Mouse (Mus musculus): ENCODE measurements around the gene Wsb1.

Gene Wsb1

DNA sequence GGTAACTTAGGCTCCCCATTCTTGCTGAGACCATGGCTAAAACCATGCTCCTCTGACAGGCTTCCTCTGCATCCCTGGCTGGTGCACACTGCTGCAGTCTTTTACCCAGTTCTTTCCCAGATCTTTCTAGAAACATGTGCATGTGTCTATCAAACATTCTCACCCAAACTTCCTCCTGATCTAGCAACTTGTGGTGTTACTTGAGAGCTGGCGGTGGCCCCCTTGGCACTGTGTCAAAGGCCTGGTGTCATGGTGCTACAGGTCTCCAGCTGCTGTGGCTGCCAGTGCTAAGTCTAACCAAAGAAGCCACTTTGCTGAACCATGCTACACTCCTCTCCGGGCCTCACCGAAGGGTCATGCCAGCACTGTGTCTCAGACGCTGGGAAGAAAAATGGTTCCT lies 55.9 kb downstream of the Wsb1 start:
- no peaks in the 10 kb centered on the region for H3K36me3 ChIP-seq (ENCODE audit: insufficient read depth, low read length)
- peaks cover 3% of the 10 kb centered on the region for H3K4me1 ChIP-seq (replicated peaks; ENCODE audit: low read depth, low read length)
- H3K9me3 ChIP-seq (ENCODE audit: low read length): no peaks in the 10 kb centered on the region
- peaks cover 11% of the 10 kb centered on the region for H3K27me3 ChIP-seq (ENCODE audit: insufficient read depth, low read length)
- no peak overlapping the region for H3K4me3 ChIP-seq (replicated peaks; ENCODE audit: low read length)
- no peak for TF ChIP-seq NANOG (IDR thresholded peaks at IDR 0.05; ENCODE audit: borderline replicate concordance, low read length)
- TF ChIP-seq POU5F1 (IDR thresholded peaks at IDR 0.05; ENCODE audit: borderline replicate concordance, low read length): no peak
- no peak for TF ChIP-seq CTCF (conservative IDR thresholded peaks at IDR 0.05; ENCODE audit: low read length)

DNA sequence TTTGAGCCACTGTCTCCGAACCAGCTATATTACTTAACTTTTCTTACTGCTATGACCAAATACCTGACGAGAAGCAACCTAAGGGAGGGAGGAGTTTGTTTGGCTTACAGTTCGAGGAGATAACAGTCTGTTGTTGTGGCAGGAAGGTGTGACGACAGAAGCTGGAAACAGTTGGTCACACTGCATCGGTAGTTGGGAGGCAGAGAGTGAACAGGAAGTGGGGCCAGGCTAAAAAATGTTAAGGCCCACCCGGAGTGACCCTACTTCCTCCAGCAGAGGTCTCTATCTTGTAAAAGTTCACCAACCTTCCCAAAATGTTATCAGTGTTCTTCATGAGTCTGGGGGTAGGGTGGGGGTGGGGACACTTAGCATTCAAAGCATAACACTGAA lies 56.6 kb downstream of the Wsb1 start:
- Histone ChIP-seq H3K9me3 (ENCODE audit: low read length) (no peaks in the 10 kb centered on the region), H3K36me3 (ENCODE audit: insufficient read depth, low read length) (no peaks in the 10 kb centered on the region), H3K27me3 (ENCODE audit: insufficient read depth, low read length) (peaks cover 11% of the 10 kb centered on the region), H3K4me1 (replicated peaks; ENCODE audit: low read depth, low read length) (peaks cover 3% of the 10 kb centered on the region), H3K4me3 (replicated peaks; ENCODE audit: low read length) (no peak overlapping the region)
- TF ChIP-seq CTCF (conservative IDR thresholded peaks at IDR 0.05; ENCODE audit: low read length): no peak
- TF ChIP-seq POU5F1 (IDR thresholded peaks at IDR 0.05; ENCODE audit: borderline replicate concordance, low read length): no peak
- no peak for TF ChIP-seq NANOG (IDR thresholded peaks at IDR 0.05; ENCODE audit: borderline replicate concordance, low read length)

DNA sequence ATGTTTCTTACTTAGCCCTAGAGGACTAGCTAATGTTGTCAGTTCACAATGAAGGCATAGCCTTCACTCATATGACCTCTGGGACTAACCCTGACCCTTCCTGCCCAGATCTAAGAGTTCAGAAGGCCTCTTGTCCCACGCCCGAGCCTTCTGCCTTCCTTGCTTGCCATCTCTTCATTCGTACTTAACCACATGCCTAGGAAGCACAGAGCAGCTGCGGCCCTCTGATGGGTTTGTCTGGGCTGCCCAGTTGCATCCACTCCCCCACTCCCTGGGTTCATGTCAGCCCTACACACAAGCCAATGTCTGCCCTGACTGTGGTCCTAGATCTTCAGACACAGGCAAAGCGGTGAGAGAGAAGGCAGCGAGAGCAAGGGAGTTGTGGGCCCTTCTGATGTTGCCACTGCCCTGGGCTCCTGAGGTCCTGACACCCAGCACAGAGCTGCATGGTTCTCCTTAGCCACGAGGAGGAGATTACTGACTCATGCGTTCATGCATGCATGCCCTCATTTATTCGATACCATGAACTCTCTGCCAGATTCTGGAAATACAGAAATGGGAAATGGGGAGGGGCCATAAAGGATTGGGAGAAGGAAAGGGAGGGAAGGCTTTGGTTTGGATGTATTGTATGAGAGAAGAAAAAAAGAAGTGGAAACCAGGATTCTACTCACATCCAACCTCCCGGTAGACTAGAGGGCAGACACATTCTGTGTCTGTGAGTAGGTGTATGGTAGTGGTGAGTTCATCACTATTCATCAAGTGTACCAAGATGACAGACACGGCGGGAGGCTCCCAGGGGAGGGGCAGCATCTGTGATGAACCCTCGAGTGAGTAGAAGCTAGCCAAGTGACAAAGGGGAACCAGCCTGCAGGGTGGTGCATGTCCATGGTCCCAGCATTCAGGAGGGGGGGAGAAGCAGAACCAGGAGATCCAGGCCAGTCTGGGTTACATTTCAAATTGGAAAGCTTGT lies 57.3 kb downstream of the Wsb1 start:
- Histone ChIP-seq H3K27me3 (ENCODE audit: insufficient read depth, low read length) (peaks cover 11% of the 10 kb centered on the region), H3K4me1 (replicated peaks; ENCODE audit: low read depth, low read length) (peaks cover 3% of the 10 kb centered on the region), H3K4me3 (replicated peaks; ENCODE audit: low read length) (no peak overlapping the region), H3K36me3 (ENCODE audit: insufficient read depth, low read length) (no peaks in the 10 kb centered on the region), H3K9me3 (ENCODE audit: low read length) (no peaks in the 10 kb centered on the region)
- TF ChIP-seq POU5F1 (IDR thresholded peaks at IDR 0.05; ENCODE audit: borderline replicate concordance, low read length) (no peak), NANOG (IDR thresholded peaks at IDR 0.05; ENCODE audit: borderline replicate concordance, low read length) (no peak), CTCF (conservative IDR thresholded peaks at IDR 0.05; ENCODE audit: low read length) (no peak)

DNA sequence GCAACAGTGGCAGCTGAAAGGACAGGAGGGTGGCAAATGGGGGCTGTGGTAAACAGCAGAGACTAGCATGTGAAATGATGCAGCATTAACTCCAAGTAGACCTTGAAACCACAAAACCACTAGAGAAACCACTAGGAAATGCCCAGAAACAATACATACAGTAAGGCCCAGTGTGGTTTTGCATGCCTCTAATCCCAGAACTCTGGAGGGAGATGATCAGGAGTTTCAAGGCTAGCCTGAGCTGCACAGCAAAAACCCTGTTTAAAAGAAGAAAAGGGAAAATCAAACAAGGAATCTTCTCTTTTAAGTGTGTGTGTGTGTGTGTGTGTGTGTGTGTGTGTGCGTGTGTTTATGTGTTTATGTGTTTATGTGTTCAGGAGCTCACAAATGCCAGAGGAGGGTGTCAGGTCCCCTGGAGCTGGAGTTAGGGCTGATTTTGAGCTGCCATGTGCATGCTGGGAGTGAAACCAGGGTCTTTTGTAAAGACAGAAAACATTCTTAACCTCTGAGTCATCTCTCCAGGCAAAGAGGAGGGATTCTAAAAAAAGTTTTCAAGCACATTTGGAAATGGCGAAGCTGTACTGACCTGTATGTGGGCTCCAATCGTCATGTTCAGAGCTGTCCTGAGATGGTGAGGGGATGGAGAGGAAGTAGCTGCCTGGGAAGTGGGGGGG lies 58.1 kb downstream of the Wsb1 start:
- Histone ChIP-seq H3K4me3 (replicated peaks; ENCODE audit: low read length) (no peak overlapping the region), H3K4me1 (replicated peaks; ENCODE audit: low read depth, low read length) (peaks cover 3% of the 10 kb centered on the region), H3K9me3 (ENCODE audit: low read length) (no peaks in the 10 kb centered on the region), H3K27me3 (ENCODE audit: insufficient read depth, low read length) (peaks cover 7% of the 10 kb centered on the region), H3K36me3 (ENCODE audit: insufficient read depth, low read length) (no peaks in the 10 kb centered on the region)
- TF ChIP-seq NANOG (IDR thresholded peaks at IDR 0.05; ENCODE audit: borderline replicate concordance, low read length) (no peak), POU5F1 (IDR thresholded peaks at IDR 0.05; ENCODE audit: borderline replicate concordance, low read length) (no peak), CTCF (conservative IDR thresholded peaks at IDR 0.05; ENCODE audit: low read length) (no peak)

DNA sequence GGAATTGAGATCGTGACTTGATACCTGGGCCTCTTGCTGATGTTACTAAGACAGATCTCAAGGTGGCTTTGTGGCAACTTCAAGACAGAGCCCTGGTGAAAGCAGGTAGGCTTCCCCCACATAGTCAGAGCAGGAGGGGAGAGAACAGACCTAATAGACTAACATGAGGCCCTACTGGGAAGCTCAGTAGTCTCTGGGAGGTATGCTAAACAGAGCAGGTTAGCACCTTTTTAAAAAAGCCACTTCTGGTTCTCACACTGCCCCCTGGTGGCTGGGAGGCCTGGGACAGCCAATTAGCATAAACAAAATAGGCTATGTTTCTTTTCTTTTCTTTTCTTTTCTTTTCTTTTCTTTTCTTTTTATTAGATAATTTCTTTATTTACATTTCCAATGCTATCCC lies 62.3 kb downstream of the Wsb1 start:
- no peaks in the 10 kb centered on the region; the same call in 1 of the 2 replicates for H3K27me3 ChIP-seq (ENCODE audit: insufficient read depth, low read length)
- H3K4me3 ChIP-seq (replicated peaks; ENCODE audit: low read length): no peak overlapping the region
- no peaks in the 10 kb centered on the region for H3K9me3 ChIP-seq (ENCODE audit: low read length)
- no peaks in the 10 kb centered on the region for H3K36me3 ChIP-seq (ENCODE audit: insufficient read depth, low read length)
- peaks cover 3% of the 10 kb centered on the region; the same call in 1 of the 2 replicates for H3K4me1 ChIP-seq (replicated peaks; ENCODE audit: low read depth, low read length)
- no peak for TF ChIP-seq NANOG (IDR thresholded peaks at IDR 0.05; ENCODE audit: borderline replicate concordance, low read length)
- TF ChIP-seq CTCF (conservative IDR thresholded peaks at IDR 0.05; ENCODE audit: low read length): peak; percentile 66

DNA sequence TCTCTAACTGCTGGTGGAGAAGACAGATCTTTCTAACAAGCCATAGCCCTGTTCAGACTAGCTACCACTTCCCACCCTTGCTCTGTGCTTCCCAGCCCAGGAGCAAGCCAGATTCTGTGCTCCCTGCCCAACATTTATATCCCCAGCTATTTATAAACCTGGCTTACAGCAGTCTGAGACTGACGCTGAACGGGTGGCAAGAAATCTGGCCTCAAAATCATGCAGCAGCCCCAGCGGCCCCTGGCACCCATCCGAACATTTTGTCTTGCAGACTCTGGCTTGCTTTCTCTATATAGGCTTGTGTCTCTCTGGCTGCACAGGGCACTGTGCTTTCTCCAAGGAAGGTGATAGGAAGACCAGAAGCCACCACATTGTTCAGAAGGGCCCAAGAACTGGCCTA lies 63.3 kb downstream of the Wsb1 start:
- no peaks in the 10 kb centered on the region for H3K27me3 ChIP-seq (ENCODE audit: insufficient read depth, low read length)
- no peaks in the 10 kb centered on the region for H3K36me3 ChIP-seq (ENCODE audit: insufficient read depth, low read length)
- no peak overlapping the region for H3K4me3 ChIP-seq (replicated peaks; ENCODE audit: low read length)
- TF ChIP-seq CTCF (conservative IDR thresholded peaks at IDR 0.05; ENCODE audit: low read length): no peak
- no peak for TF ChIP-seq POU5F1 (IDR thresholded peaks at IDR 0.05; ENCODE audit: borderline replicate concordance, low read length)
- no peak for TF ChIP-seq NANOG (IDR thresholded peaks at IDR 0.05; ENCODE audit: borderline replicate concordance, low read length)
- H3K4me1 ChIP-seq (replicated peaks; ENCODE audit: low read depth, low read length): no peaks in the 10 kb centered on the region
- no peaks in the 10 kb centered on the region for H3K9me3 ChIP-seq (ENCODE audit: low read length)

DNA sequence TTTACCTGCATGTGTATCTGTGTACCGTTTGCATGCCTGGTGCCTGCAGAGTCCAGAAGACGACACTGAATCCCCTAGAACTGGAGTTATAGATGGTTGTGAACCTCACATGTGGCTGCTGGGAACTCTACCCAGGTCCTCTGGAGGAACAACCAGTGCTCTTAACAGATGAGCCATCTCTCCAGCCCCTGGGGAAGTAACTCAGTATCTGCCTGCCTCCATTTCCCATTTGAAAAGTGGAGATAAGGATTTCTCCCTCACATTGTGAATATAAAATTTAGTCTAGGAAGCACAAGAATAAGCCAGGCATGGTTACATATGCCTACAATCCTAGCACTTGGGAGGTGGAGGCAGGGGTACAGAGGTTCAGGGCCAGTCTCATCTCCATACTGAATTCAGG lies 64.2 kb downstream of the Wsb1 start:
- TF ChIP-seq NANOG (IDR thresholded peaks at IDR 0.05; ENCODE audit: borderline replicate concordance, low read length) (no peak), POU5F1 (IDR thresholded peaks at IDR 0.05; ENCODE audit: borderline replicate concordance, low read length) (no peak), CTCF (conservative IDR thresholded peaks at IDR 0.05; ENCODE audit: low read length) (no peak)
- H3K4me1 ChIP-seq (replicated peaks; ENCODE audit: low read depth, low read length): no peaks in the 10 kb centered on the region
- H3K27me3 ChIP-seq (ENCODE audit: insufficient read depth, low read length): no peaks in the 10 kb centered on the region
- H3K4me3 ChIP-seq (replicated peaks; ENCODE audit: low read length): no peak overlapping the region
- H3K36me3 ChIP-seq (ENCODE audit: insufficient read depth, low read length): no peaks in the 10 kb centered on the region
- no peaks in the 10 kb centered on the region for H3K9me3 ChIP-seq (ENCODE audit: low read length)
